Mouse (Mus musculus): ENCODE data around the gene H2-Eb2. TPM values are rescaled to one million over a fixed set of nuclear protein-coding genes. Genes with fewer than 3 reads are reported as not detected.

Gene H2-Eb2
- polyA plus RNA-seq, 1 experiment from 2014 or later: not detected

DNA sequence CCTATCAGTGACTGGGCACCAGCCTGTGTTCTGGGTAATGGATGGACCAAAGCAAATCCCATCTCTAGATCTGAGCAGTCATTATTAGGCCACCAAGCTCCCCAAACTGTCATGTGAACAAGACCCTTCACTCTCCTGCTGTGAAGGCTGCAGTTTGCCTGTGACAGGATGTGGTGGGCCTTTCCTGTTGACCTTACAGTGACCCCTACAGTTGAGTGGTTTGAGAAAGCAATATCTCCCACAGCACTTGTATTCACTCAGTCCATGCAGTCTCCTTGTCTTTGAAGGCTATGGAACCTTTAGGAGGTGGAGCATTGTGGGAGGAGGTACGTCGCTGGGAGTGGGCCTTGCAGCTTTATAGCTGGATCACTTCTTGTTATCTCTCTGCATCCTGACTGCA is 4.3 kb downstream of the H2-Eb2 start:
- Histone ChIP-seq H3K9me3 (replicated peaks) (no peaks in the 10 kb centered on the region), H3K36me3 (no peaks in the 10 kb centered on the region), H3K4me3 (no peak overlapping the region), H3K27ac (no peak overlapping the region), H3K4me2 (no peak overlapping the region), H3K9ac (no peak overlapping the region), H3K4me1 (replicated peaks) (no peaks in the 10 kb centered on the region), H3K27me3 (0 out of 2 replicates have a peak, but pooled peaks cover 2% of the 10 kb centered on the region)
- WGBS: 55% methylated on average over 2 of the region's 2 CpGs
- ATAC-seq (replicated peaks; ENCODE audit: insufficient number of reproducible peaks, insufficient read depth, low FRiP score, low read depth): no peak

DNA sequence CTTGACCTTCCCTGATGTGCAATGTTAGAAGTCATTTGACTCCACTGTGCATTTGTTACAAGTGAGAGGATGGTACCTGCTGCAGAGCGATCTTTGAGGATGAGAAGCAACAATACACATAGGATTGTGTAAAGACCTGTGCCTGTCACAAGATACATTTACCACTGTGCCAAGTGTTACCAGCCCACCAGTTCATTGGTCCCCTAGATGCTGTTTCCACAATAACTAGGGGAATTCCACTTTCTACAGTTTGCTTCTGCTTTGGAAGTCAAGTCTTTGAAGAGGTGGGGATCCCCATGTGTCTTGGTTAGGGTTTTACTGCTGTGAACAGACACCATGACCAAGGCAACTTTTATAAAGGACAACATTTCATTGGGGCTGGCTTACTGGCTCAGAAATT is 5.7 kb downstream of the H2-Eb2 start:
- H3K9ac ChIP-seq: no peak overlapping the region
- WGBS: 88% methylated on average over 1 of the region's 1 CpGs
- H3K27me3 ChIP-seq: 0 out of 2 replicates have a peak, but pooled peaks cover 2% of the 10 kb centered on the region

DNA sequence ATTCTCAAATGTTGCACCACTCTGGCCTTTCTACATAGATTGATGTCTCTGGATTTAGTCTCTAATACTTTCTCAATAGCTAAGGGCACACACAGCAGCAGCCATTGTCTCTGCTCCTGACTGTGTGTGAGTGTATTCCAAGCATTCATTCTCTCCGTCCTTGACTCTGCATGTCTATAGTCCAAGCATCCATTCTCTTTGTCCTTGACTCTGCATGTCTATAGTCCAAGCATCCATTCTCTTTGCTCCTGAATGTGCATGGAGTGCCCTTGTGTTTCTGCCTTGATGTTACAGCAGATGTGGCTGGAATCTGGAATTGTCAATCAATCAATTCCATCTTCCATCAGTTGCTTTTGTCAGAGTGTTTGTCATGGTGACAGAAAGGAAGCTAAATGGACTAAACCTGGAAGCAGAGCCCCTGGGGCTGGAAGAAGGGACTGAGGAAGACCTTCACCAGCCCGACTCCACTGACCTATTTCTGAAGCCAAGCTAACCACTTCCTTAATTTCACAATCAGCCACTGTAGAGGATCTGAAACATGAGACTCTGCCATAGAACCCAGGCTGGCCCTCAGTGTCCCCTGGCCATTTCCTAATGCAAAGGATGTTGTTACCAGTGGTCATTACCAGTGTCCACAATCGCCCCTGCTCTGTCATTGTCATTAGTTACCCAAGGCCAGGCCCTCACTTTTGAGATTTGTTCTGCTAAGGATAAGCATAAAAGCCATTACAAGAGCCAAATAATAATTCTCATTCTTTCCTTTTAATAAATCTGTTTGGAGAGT is 15.3 kb downstream of the H2-Eb2 start:
- Histone ChIP-seq H3K27ac (no peak overlapping the region), H3K9me3 (replicated peaks) (no peaks in the 10 kb centered on the region), H3K9ac (no peak overlapping the region), H3K27me3 (no peaks in the 10 kb centered on the region; the same call in 1 of the 2 replicates), H3K4me1 (replicated peaks) (no peaks in the 10 kb centered on the region), H3K36me3 (no peaks in the 10 kb centered on the region), H3K4me2 (no peak overlapping the region), H3K4me3 (no peak overlapping the region)
- ATAC-seq (replicated peaks; ENCODE audit: insufficient number of reproducible peaks, insufficient read depth, low FRiP score, low read depth): no peak
- WGBS: 44% methylated on average over 3 of the region's 3 CpGs

More for the DNA sequence above, 5.7 kb downstream of the H2-Eb2 start:
- Histone ChIP-seq H3K4me1 (replicated peaks) (no peaks in the 10 kb centered on the region), H3K4me2 (no peak overlapping the region), H3K4me3 (no peak overlapping the region), H3K9me3 (replicated peaks) (no peaks in the 10 kb centered on the region), H3K27ac (no peak overlapping the region), H3K36me3 (no peaks in the 10 kb centered on the region)
- ATAC-seq (replicated peaks; ENCODE audit: insufficient number of reproducible peaks, insufficient read depth, low FRiP score, low read depth): no peak

DNA sequence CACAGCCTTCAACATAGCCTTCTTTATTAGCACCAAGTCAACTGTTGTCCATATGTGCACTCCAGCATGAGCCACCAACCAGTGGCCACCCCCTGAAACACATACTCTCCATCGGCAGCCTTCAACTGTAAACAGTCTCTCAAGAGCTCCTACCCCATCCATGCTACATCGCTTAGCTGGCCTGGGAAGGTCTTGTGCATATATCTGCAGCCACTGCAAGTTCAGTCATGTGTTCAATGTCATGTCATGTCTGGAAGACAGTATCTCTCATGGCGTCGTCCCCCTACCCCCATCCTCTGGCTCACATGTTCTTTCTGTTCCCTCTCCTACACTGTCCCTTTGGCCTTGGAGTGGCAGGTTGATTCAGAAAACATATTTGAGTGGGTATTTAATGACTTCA is 19.4 kb downstream of the H2-Eb2 start:
- Histone ChIP-seq H3K9ac (no peak overlapping the region), H3K4me3 (no peak overlapping the region), H3K9me3 (replicated peaks) (no peaks in the 10 kb centered on the region), H3K36me3 (no peaks in the 10 kb centered on the region), H3K27ac (no peak overlapping the region), H3K4me1 (replicated peaks) (no peaks in the 10 kb centered on the region), H3K27me3 (peaks cover 4% of the 10 kb centered on the region), H3K4me2 (no peak overlapping the region)
- WGBS: 80% methylated on average over 4 of the region's 4 CpGs
- no peak for ATAC-seq (replicated peaks; ENCODE audit: insufficient number of reproducible peaks, insufficient read depth, low FRiP score, low read depth)

DNA sequence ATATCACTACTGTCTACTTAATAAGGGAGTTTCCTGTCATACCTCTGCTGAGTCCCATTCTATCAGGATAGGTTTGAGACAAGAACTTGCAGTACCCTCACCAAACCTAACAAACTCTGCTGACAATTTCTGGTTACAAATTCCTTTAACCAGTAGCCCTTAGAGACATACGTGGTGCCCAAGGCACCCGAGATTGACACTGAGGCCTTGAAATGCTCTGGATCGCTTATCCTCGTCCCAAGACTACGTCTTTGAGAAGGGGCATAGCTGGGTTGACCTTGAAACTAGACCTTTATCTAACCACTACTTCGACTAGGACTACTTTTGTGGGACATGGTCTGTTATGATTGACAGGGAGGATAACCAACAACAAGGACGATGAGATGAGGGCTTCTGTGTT is 20.0 kb downstream of the H2-Eb2 start:
- ATAC-seq (replicated peaks; ENCODE audit: insufficient number of reproducible peaks, insufficient read depth, low FRiP score, low read depth): no peak

DNA sequence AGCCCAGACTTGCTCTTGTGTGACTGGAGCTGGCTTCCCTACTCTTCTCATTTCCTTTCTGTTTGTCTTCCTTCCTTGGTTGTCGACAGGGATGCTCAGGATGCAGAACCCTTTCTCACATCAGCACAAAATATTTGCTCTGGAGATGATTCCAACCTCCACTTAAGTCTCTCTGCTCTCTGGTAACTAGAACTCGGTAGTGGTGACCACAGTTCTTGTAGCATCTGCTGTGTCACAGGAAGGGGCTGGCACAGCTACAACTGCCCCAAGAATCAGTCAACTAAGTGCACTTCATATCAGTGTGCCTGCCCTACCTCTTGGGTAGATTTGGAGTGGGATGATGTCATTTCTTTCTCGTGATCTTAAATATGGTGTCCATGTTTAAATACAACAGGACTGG is 20.6 kb downstream of the H2-Eb2 start:
- Histone ChIP-seq H3K9ac (no peak overlapping the region), H3K27me3 (peaks cover 4% of the 10 kb centered on the region; the same call in 1 of the 2 replicates), H3K4me1 (replicated peaks) (no peaks in the 10 kb centered on the region), H3K4me2 (no peak overlapping the region), H3K4me3 (no peak overlapping the region), H3K27ac (no peak overlapping the region), H3K36me3 (no peaks in the 10 kb centered on the region), H3K9me3 (replicated peaks) (no peaks in the 10 kb centered on the region)
- 55% methylated on average over 3 of the region's 3 CpGs for WGBS
- ATAC-seq (replicated peaks; ENCODE audit: insufficient number of reproducible peaks, insufficient read depth, low FRiP score, low read depth): no peak

More for the DNA sequence above, 20.0 kb downstream of the H2-Eb2 start:
- no peaks in the 10 kb centered on the region for H3K36me3 ChIP-seq
- no peak overlapping the region for H3K4me3 ChIP-seq
- H3K9me3 ChIP-seq (replicated peaks): no peaks in the 10 kb centered on the region
- no peaks in the 10 kb centered on the region for H3K4me1 ChIP-seq (replicated peaks)
- no peak overlapping the region for H3K4me2 ChIP-seq
- peaks cover 4% of the 10 kb centered on the region for H3K27me3 ChIP-seq
- WGBS: 72% methylated on average over 7 of the region's 7 CpGs
- no peak overlapping the region for H3K27ac ChIP-seq
- no peak overlapping the region for H3K9ac ChIP-seq

DNA sequence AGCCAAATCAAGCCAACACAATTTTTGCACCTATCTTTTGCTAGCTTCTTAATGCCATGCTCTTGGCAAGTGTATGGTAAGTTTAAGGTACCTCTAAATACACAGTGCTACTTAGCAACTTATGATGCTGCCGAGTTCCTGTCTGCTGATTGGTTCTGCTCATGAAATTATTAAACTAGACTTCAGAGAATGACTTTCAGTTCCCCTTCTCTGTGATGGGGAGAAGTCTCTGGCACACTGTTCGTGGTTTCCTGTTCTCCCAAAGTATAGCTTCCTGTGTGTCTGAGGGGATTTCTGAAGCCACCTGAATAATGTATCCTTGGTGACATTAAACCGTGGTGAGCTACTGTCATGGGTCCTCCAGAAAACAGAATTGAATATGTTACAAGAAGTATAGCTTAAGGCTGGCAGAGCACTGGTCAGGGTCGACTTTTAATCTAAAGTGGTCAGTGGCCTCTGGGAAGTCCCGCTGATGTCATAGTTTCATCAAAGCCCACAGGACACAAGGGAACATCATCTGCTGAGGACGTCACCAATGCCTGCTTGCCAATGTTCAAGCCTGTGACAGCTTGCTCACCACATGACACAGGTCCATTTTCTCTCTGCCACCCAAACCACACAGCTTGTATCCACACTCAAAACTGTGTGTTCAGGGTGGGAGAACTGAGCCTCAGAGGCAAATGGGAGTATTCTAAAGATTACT is 22.3 kb downstream of the H2-Eb2 start:
- 49% methylated on average over 6 of the region's 6 CpGs for WGBS
- no peaks in the 10 kb centered on the region for H3K9me3 ChIP-seq (replicated peaks)
- no peaks in the 10 kb centered on the region for H3K4me1 ChIP-seq (replicated peaks)
- no peak overlapping the region for H3K4me2 ChIP-seq
- no peaks in the 10 kb centered on the region for H3K36me3 ChIP-seq
- no peak overlapping the region for H3K27ac ChIP-seq
- ATAC-seq (replicated peaks; ENCODE audit: insufficient number of reproducible peaks, insufficient read depth, low FRiP score, low read depth): no peak
- H3K27me3 ChIP-seq: peaks cover 4% of the 10 kb centered on the region; the same call in 1 of the 2 replicates
- no peak overlapping the region for H3K9ac ChIP-seq
- H3K4me3 ChIP-seq: no peak overlapping the region

DNA sequence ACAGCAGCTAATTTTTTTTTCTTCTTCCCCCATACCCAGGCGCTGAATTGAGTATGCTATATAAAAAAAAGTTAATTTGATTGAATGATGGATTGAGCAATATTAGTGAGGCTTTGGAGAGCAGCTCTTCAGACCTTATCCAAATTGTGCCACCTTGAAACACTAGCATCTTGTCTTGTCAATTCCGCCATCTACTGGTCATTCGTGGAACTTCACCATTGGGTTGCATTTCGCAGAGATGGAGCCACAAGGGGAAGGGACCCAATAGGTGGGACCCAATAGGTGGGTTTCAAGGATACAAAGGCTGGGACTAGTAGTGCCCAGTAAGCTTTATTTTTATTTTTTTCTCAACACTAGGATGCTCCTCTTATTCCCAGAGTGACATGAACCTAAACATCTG is 24.0 kb downstream of the H2-Eb2 start:
- H3K4me2 ChIP-seq: no peak overlapping the region
- no peak overlapping the region for H3K9ac ChIP-seq
- H3K9me3 ChIP-seq (replicated peaks): no peaks in the 10 kb centered on the region
- no peak overlapping the region for H3K27ac ChIP-seq
- H3K27me3 ChIP-seq: peaks cover 4% of the 10 kb centered on the region; the same call in 1 of the 2 replicates
- WGBS: 7% methylated on average over 4 of the region's 4 CpGs
- no peaks in the 10 kb centered on the region for H3K36me3 ChIP-seq
- no peak overlapping the region for H3K4me3 ChIP-seq
- H3K4me1 ChIP-seq (replicated peaks): no peaks in the 10 kb centered on the region
- ATAC-seq (replicated peaks; ENCODE audit: insufficient number of reproducible peaks, insufficient read depth, low FRiP score, low read depth): no peak

DNA sequence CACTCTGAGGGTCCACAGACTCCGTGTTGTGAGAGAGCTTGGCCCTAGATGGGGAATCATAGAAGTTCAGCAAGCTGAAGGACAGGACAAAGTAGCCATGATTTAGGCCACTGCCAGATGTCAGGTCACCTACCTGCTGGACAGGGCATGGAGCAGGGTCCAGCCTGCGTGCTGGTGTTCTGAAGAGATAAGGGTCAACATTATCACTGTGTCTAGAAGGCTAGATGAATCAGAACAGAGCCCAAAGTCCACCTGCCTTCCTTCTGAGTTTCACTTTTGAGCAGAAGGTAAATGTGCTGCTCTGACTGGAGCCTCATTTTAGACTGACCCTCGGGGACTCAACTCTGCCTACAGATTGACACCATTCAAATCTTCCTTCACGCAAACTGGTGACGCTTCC is 29.1 kb downstream of the H2-Eb2 start, which contains the start of gene Btnl2:
TSS of gene Btnl2 (plus strand) at position 284 of the 400 bp plus-strand sequence.
- 77% methylated on average over 5 of the region's 5 CpGs for WGBS
- no peak within 1 kb of the TSS for H3K9ac ChIP-seq
- H3K36me3 ChIP-seq: no peaks in the 10 kb centered on the region
- H3K4me1 ChIP-seq (replicated peaks): no peaks in the 10 kb centered on the region
- no peak within 1 kb of the TSS for H3K4me3 ChIP-seq
- H3K9me3 ChIP-seq (replicated peaks): no peaks in the 10 kb centered on the region
- H3K27me3 ChIP-seq: no peaks in the 10 kb centered on the region
- H3K27ac ChIP-seq: no peak within 1 kb of the TSS
- ATAC-seq (replicated peaks; ENCODE audit: insufficient number of reproducible peaks, insufficient read depth, low FRiP score, low read depth): no peak
- H3K4me2 ChIP-seq: no peak within 1 kb of the TSS

DNA sequence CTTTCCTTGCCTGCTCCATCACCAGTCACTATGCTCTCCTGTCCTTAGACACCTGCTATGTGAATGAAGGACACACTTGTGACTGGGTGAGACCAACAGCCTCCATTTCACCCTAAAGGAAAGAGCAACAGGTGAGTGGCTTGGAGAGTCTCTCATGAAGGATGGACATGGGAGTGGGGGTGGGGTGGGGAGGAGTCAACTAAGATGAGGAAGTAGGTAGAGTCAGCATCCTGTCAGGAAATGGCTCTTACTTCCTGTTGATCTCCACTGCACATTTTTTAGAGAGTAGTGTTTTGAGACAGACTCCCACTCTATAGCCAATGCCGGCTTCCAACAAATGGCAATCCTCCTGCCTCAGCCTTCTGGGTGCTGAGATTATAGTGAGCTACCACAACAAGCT is 29.5 kb downstream of the H2-Eb2 start:
- Histone ChIP-seq H3K36me3 (no peaks in the 10 kb centered on the region), H3K4me1 (replicated peaks) (no peaks in the 10 kb centered on the region), H3K9ac (no peak overlapping the region), H3K9me3 (replicated peaks) (no peaks in the 10 kb centered on the region), H3K27me3 (no peaks in the 10 kb centered on the region), H3K4me2 (no peak overlapping the region), H3K4me3 (no peak overlapping the region), H3K27ac (no peak overlapping the region)
- no peak for ATAC-seq (replicated peaks; ENCODE audit: insufficient number of reproducible peaks, insufficient read depth, low FRiP score, low read depth)
- 67% methylated on average over 1 of the region's 1 CpGs for WGBS

DNA sequence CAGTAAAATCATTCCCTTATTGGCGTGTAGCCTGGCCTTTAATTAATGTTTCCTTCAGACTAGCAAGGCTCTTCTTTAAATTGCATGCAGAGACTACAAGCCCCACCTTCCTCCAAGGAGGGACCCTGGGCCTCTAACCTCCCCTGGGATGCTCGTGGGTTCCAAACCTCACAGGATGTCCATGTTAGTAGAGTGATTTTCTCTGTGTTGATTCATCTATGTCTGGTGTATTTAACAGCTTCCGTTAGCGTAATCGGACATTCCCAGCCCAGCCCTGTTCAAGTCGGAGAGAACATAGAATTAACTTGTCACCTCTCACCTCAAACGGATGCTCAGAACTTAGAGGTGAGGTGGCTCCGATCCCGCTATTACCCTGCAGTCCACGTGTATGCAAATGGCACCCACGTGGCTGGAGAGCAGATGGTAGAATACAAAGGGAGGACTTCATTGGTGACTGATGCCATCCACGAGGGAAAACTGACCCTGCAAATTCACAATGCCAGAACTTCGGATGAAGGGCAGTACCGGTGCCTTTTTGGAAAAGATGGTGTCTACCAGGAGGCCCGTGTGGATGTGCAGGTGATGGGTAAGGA is 37.6 kb downstream of the H2-Eb2 start:
- Histone ChIP-seq H3K4me2 (no peak overlapping the region), H3K4me1 (replicated peaks) (no peaks in the 10 kb centered on the region), H3K9me3 (replicated peaks) (no peaks in the 10 kb centered on the region), H3K9ac (no peak overlapping the region), H3K27me3 (no peaks in the 10 kb centered on the region), H3K27ac (no peak overlapping the region), H3K36me3 (no peaks in the 10 kb centered on the region), H3K4me3 (no peak overlapping the region)
- WGBS: 77% methylated on average over 15 of the region's 15 CpGs
- ATAC-seq (replicated peaks; ENCODE audit: insufficient number of reproducible peaks, insufficient read depth, low FRiP score, low read depth): no peak

Data from heart, embryonic 15.5 days (tissue).